8 mouse cellular contexts compared by ENCODE assay signal in genomic region chr7:100818401-100819064, GRCm38 (mm10). TPM values are rescaled to one million over a fixed set of nuclear protein-coding genes. Genes with fewer than 3 reads are reported as not detected.
DNase-seq lines count a peak whose midpoint lies in the region; ATAC-seq lines count a peak whose summit lies in the region.

No protein-coding gene starts in this region.

- ATAC-seq in common myeloid progenitor, adult 5-6 weeks (replicated peaks; ENCODE audit: low read depth, poor library complexity, severe bottlenecking), result peak; percentile 58

- DNase-seq in cerebellum, adult 18-20 months, result peak; percentile 43 to 66
- no peak for DNase-seq in cerebellum, adult 11-12 months
- DNase-seq in kidney, postnatal 14 days, result peak; percentile 14
- no peak for DNase-seq in kidney, adult 8-10 months
- peak; percentile 12 for DNase-seq in A20 (ENCODE audit: low read depth, low spot score)
- no peak for DNase-seq in embryo, embryonic 10.5 days (ENCODE audit: low spot score)
- DNase-seq in layer of hippocampus, postnatal 36 days, result no peak

RNA-seq across cellular contexts. Expression of gene Relt, which starts 44.7 kb away (rescaled TPM):
- total RNA-seq in common myeloid progenitor, adult 5-6 weeks (2017), result 5.5 and 18.3 TPM in 2 replicates
- total RNA-seq in layer of hippocampus, postnatal 36 days (2021), result 10 to 100 TPM; 11.5 to 11.8 TPM

Comparison
In these comparisons a context has a peak if more than half of its experiments do, and no peak if none do; other contexts are left out.
1. DNase-seq: peak in cerebellum, adult 18-20 months (2 of 2), kidney, postnatal 14 days (single experiment) and A20 (single experiment); none in cerebellum, adult 11-12 months (single experiment), kidney, adult 8-10 months (0 of 2), embryo, embryonic 10.5 days (single experiment) and layer of hippocampus, postnatal 36 days (0 of 2).